Mouse (Mus musculus) small intestine, adult 2 months (tissue): ENCODE measurements around the gene Olfr231. TPM values are rescaled to one million over a fixed set of nuclear protein-coding genes. Genes with fewer than 3 reads are reported as not detected.

Experiments
- H3K27ac ChIP-seq: fragments of 200-500 bp; 2 replicates; pipeline ENCODE4 v1.5.1; 2012; ENCODE audit warnings: low read depth, low read length, control low read depth, inconsistent platforms; ENCODE audit not compliant: insufficient read depth
- H3K27me3 ChIP-seq: fragments of 200-500 bp; 2 replicates; pipeline ENCODE4 v1.6.1; 2012; ENCODE audit warnings: mild to moderate bottlenecking, moderate library complexity, low read length, inconsistent platforms; ENCODE audit not compliant: control insufficient read depth, insufficient read depth
- H3K36me3 ChIP-seq: fragments of 200-500 bp; 2 replicates; pipeline ENCODE4 v1.6.1; 2012; ENCODE audit warnings: mild to moderate bottlenecking, low read length, control low read depth, inconsistent platforms; ENCODE audit not compliant: control insufficient read depth, insufficient read depth
- H3K4me1 ChIP-seq: fragments of 200-500 bp; 2 replicates; pipeline ENCODE4 v1.6.1; 2012; ENCODE audit warnings: low read length, inconsistent platforms, mixed read lengths; ENCODE audit not compliant: control insufficient read depth, insufficient read depth, insufficient read length
- H3K4me3 ChIP-seq: fragments of 200-500 bp; 2 replicates; pipeline ENCODE4 v1.5.1; 2012; ENCODE audit warnings: low read depth, mild to moderate bottlenecking, control low read depth, inconsistent platforms, low read length, moderate library complexity
- CTCF ChIP-seq: fragments of 200-500 bp; IDR thresholded peaks from 2 replicates; pipeline ENCODE4 v1.5.1; 2012; ENCODE audit warnings: low read depth, mild to moderate bottlenecking, control low read depth, inconsistent platforms, low read length, moderate library complexity, mixed read lengths; ENCODE audit not compliant: insufficient replicate concordance, insufficient read length; ENCODE audit errors: extremely low read depth
- POLR2A ChIP-seq: fragments of 200-500 bp; IDR thresholded peaks from 2 replicates; pipeline ENCODE4 v1.6.1; 2012; ENCODE audit warnings: low read depth, mild to moderate bottlenecking, control low read depth, inconsistent platforms, low read length, moderate library complexity
- WGBS: fragments of 180-500 bp; shearing (Covaris S2); methylation state at CpG from one replicate; pipeline ENCODE4 v1.1.7; 2018; 5-methylcytosine and 5-hydroxymethylcytosine counted together
- polyA plus RNA-seq: library from polyadenylated mRNA; depleted of rRNA; stranded (reverse); fragments of >200 nt; gene quantifications from 2 replicates; pipeline ENCODE4 v1.2.3, GENCODE M21; 2012; rRNA removed

Olfr231 gene
- polyA plus RNA-seq: not detected in 2 replicates

DNA sequence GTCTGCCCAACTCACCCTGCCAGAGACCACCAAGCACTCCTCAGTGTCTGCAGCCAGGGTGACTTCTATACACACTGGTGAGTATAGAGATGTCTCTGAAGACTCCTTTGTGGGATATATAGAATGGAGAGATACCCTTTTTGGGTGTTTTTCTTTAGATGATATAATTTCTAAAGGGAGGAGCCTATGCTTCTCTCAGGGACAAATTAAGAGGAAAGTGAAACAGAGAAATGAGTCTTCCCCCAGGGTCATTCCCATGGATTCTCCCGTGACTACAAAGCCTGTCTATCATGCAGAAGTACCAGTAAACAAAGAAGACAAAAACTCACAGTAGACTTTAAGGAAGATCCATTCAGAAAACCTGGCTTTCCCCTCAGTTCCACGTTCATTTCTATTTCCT lies at the start of gene Olfr231:
Gene Olfr231, minus strand, starts transcription at position 101 of the 400 bp plus-strand sequence.
- WGBS: 52% methylated on average over 2 of the region's 2 CpGs
- no peak within 1 kb of the TSS for H3K4me3 ChIP-seq
- TF ChIP-seq POLR2A (no peak), CTCF (no peak)
- H3K4me1 ChIP-seq: no peaks in the 10 kb centered on the region
- no peaks in the 10 kb centered on the region for H3K27me3 ChIP-seq
- no peak within 1 kb of the TSS for H3K27ac ChIP-seq
- H3K36me3 ChIP-seq: no peaks in the 10 kb centered on the region

GRCm38 (mm10) chr1:174169024-174169423 lies 48.1 kb upstream of the Olfr231 start:
- H3K36me3 ChIP-seq: no peaks in the 10 kb centered on the region
- TF ChIP-seq POLR2A (no peak), CTCF (no peak)
- H3K27me3 ChIP-seq: no peaks in the 10 kb centered on the region
- H3K4me1 ChIP-seq: no peaks in the 10 kb centered on the region
- H3K4me3 ChIP-seq: no peak overlapping the region
- H3K27ac ChIP-seq: no peak overlapping the region

GRCm38 (mm10) chr1:174159095-174159494 lies 38.1 kb upstream of the Olfr231 start:
- WGBS: 84% methylated on average over 10 of the region's 10 CpGs
- TF ChIP-seq CTCF (no peak), POLR2A (no peak)
- no peaks in the 10 kb centered on the region for H3K36me3 ChIP-seq
- H3K4me3 ChIP-seq: no peak overlapping the region
- no peaks in the 10 kb centered on the region for H3K4me1 ChIP-seq
- no peaks in the 10 kb centered on the region for H3K27me3 ChIP-seq
- no peak overlapping the region for H3K27ac ChIP-seq

- WGBS: 77% methylated on average over 1 of the region's 1 CpGs
- no peaks in the 10 kb centered on the region for H3K4me1 ChIP-seq
- TF ChIP-seq POLR2A (no peak), CTCF (no peak)
- H3K36me3 ChIP-seq: no peaks in the 10 kb centered on the region
- no peak overlapping the region for H3K27ac ChIP-seq
- no peak overlapping the region for H3K4me3 ChIP-seq
- no peaks in the 10 kb centered on the region for H3K27me3 ChIP-seq
Observed at GRCm38 (mm10) chr1:174158512-174158911, 37.5 kb upstream of the Olfr231 start.

DNA sequence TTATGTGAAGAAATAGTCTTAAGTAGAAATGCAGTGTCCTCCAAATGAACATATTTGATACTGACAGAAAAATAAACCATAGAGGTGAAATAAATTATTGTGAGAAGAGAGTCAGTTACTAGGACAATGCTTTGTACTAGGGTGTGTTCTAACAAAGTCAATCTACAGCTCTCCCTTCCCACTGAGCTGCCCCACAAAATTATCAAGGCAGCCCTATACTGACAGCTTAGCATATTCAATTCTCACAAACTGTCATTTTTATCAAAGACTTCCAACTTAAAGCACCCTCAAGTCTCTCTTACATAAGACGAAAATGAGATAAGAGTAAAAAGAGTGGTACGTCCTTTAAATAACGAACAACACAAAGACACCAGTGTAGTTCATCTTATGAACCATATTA lies 36.7 kb upstream of the Olfr231 start:
- no peak for TF ChIP-seq POLR2A
- no peak for TF ChIP-seq CTCF
- no peaks in the 10 kb centered on the region for H3K4me1 ChIP-seq
- 85% methylated on average over 3 of the region's 3 CpGs for WGBS
- no peaks in the 10 kb centered on the region for H3K27me3 ChIP-seq
- H3K36me3 ChIP-seq: no peaks in the 10 kb centered on the region
- no peak overlapping the region for H3K4me3 ChIP-seq
- H3K27ac ChIP-seq: no peak overlapping the region

DNA sequence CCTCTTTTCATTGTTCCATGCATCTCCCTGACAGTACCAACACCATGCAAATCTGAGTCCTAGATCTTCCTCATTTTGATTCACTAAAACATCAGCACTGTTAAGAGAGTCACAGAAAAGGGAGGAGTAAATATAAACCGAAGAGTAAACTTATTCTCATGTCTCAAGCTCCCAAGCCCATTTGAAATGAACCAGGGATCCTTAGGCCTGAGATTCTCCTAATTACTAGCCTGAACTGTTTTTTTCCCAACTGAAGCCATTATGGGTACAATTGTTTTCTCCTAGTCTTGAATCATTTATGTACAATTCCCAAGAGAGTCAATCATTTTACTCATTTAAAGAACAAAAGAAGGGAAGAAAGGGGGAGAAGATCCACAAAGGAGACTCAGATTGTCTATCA lies 34.4 kb upstream of the Olfr231 start, which contains the start of gene Olfr420:
Gene Olfr420, plus strand, starts transcription at position 301 of the 400 bp plus-strand sequence.
- TF ChIP-seq CTCF (no peak), POLR2A (no peak)
- H3K27me3 ChIP-seq: no peaks in the 10 kb centered on the region
- WGBS: 73% methylated on average over 1 of the region's 1 CpGs

DNA sequence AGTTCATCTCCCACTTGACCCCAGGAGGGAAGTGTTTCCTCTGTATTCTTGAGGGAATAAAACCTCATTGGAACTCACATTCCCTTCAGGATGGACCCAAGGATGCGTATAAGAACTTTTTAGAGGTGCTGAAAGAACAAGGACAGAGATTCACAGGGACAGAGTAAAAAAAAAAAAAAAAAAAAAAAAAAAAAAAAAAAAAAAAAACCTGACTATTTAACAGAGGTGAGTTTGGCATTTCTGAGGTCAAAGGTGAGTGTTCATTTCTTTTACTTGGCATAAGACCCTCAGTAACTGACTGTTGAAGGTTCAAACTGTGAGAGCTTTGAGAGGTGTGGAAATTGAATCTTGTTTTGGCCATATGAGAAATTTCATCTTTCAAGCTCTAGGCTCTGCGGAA lies 28.3 kb upstream of the Olfr231 start:
- H3K27me3 ChIP-seq: no peaks in the 10 kb centered on the region
- 90% methylated on average over 2 of the region's 2 CpGs for WGBS
- H3K36me3 ChIP-seq: no peaks in the 10 kb centered on the region
- TF ChIP-seq CTCF: no peak
- TF ChIP-seq POLR2A: no peak
- H3K4me1 ChIP-seq: no peaks in the 10 kb centered on the region
- H3K27ac ChIP-seq: no peak overlapping the region
- no peak overlapping the region for H3K4me3 ChIP-seq

More for the DNA sequence above, 34.4 kb upstream of the Olfr231 start, which contains the start of gene Olfr420:
- Histone ChIP-seq H3K4me3 (no peak within 1 kb of the TSS), H3K36me3 (no peaks in the 10 kb centered on the region), H3K4me1 (no peaks in the 10 kb centered on the region), H3K27ac (no peak within 1 kb of the TSS)

GRCm38 (mm10) chr1:174146696-174147095 lies 25.7 kb upstream of the Olfr231 start:
- no peaks in the 10 kb centered on the region for H3K36me3 ChIP-seq
- TF ChIP-seq CTCF (no peak), POLR2A (no peak)
- no peak overlapping the region for H3K27ac ChIP-seq
- H3K4me3 ChIP-seq: no peak overlapping the region
- H3K27me3 ChIP-seq: no peaks in the 10 kb centered on the region
- H3K4me1 ChIP-seq: no peaks in the 10 kb centered on the region
- 79% methylated on average over 1 of the region's 1 CpGs for WGBS
